Mouse (Mus musculus) B cell, adult (primary cell): ENCODE measurements around the gene Eml4. TPM values are rescaled to one million over a fixed set of nuclear protein-coding genes. Genes with fewer than 3 reads are reported as not detected.

Experiments used
- total RNA-seq: library from RNA; stranded (reverse); gene quantifications from 4 replicates; pipeline ENCODE4 v1.2.4, GENCODE M21; 2023; ENCODE audit not compliant: inconsistent age

The Eml4 gene
- 92.4 to 110 TPM (median 102 TPM) in 4 replicates for total RNA-seq

DNA sequence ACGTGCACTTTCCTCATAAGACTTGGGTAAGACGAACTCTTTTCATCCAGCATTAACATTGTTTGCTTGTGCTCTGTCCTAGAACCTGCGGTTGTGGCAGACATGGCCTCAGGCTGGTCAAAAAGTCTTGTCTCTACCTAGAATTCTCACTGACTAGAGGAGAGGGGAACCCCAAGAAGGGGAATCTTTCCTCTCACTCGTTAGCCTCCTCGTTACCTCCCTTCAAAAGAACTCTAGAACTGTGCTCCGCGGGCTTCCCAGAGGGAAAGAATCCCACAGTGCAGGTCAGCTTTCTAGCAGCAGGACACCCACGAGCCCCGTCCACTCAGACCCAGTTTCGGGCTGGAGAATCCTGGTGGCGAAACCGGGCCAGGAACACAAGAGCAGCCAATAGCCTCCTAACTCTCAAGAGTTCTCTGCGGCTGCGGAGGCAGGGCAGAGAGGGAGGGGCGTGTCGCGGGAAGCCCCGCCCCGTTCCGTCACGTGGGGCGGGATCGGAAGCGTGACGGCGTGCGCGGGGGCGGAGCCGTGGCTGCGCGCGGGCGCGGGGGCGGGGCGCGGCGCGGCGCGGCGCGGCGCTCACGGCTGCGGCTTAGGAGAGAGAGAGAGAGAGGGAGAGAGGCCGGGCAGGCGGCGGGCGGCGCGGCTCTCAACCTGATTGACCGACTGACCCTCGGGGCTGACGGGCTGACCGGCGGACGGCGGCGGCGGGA is at the start of gene Eml4:
Gene Eml4, plus strand, starts transcription at position 553 of the 713 bp plus-strand sequence.

DNA sequence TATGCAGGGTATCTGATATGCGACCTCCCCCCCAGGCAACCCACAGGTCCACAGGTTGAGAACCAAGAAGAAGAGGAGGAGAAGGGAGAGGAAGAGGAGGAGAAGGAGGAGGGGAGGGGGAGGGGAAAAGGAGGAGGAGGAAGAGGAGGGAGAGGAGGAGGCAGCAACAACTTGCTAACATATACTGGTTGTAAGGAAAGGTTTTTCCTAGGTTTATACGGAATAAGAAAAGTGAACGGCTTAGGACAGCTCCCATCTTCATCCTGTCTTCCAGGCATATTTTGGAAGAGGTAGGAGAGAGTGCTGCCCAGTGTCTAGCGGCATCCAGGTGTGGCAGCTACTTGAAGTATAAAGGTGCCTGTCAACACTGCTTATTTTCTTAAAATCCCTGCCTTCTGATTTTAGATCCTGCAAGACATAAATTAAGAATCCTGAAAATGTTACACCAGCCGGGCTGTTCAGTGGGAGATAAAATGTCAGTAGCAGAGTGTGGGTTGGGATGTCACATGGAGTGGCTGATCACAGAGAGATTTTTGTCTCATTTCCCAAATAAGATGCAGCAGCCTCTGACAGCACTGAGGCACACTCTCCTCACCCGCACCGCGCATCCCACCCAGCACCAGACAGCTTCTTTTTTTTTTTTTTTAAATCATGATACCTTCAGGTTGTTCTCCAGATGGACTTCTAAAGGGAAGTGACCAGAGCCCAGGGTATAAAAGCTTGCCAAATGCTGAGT is 166.7 kb downstream of the Eml4 start, which contains the start of gene Cox7a2l:
Gene Cox7a2l, minus strand, starts transcription at position 51 of the 736 bp plus-strand sequence.

Other genes starting within 250 kb of the Eml4 start
- 1.3 TPM in 1 of 4 replicates, not detected in the others for gene Pkdcc, start 135.6 kb upstream of the Eml4 start, total RNA-seq
- 206 to 241 TPM (median 235 TPM) in 4 replicates for gene Cox7a2l, start 166.4 kb downstream of the Eml4 start, total RNA-seq